Mouse (Mus musculus): Measurements from ENCODE around the gene Sema3b. TPM values are rescaled to one million over a fixed set of nuclear protein-coding genes. Genes with fewer than 3 reads are reported as not detected.

The Sema3b gene
- polyA plus RNA-seq, 1 experiment: 4.3 TPM

DNA sequence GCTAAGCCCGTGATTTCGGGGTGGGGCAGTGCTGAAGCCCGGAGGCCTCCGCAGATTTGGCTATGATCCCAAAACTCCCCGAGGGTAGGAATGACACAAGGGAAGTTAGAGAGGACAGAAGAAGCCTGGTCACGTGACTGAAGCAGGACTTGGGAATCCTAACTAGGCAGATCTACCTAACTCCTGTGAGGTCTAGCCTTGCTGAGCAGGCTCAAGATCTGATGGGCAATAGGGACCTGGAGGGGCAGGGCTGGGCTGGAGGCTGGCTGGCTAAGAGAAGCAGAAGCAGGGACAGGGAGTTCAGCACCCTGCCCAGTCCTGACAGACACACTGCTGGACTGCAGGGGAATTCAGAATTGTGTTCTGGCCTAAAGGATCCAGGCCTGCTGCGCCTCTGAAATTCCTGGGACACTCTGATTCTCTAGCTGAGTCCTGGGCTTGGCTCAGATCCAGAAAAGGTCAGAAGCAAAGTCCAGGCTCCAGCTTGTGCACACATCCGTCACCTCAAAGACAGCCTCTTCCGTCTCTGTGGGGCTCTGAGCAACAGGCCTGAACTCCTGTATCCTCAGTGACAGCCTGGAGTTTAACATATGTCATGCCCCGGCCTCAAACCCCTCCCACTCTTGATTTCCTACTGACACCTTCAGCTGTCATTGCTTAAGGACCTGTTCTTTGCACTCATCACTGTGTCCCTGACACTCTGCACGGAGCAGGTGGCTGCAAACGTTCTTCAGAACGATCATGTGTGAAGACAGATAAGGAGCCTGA, 9.9 kb upstream of the Sema3b start:
- TF ChIP-seq CTCF (IDR thresholded peaks at IDR 0.05; ENCODE audit: extremely low read depth, insufficient read depth, low read length) (no peak), POLR2A (IDR thresholded peaks at IDR 0.05; ENCODE audit: extremely low read depth, insufficient read depth, low read length) (no peak)

DNA sequence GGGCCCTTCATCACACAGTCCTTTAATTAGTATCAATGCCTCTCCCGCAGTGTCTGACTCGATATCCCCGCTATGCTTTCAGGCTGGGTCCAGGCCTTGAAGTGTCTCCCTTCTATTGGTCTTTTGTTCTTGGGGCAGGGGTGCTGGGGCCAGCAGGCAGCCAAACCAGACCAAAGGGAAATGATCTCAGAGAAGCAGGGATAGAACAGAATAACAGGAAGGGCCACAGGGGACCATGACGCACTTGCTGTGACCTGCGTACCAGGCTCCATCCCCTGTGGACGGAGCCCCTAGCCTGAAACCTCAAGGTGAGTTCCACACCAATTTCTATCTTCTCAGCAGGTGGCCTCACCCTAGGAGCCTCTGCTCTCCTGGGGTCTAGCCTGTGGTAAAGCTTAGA, 9.1 kb upstream of the Sema3b start:
- peak overlapping the region; percentile 41; the same call in 1 of the 2 replicates for H3K27ac ChIP-seq (ENCODE audit: insufficient read depth, low read length)
- no peak for TF ChIP-seq CTCF (IDR thresholded peaks at IDR 0.05; ENCODE audit: extremely low read depth, insufficient read depth, low read length)
- TF ChIP-seq POLR2A (IDR thresholded peaks at IDR 0.05; ENCODE audit: extremely low read depth, insufficient read depth, low read length): no peak

More for the DNA sequence above, 9.9 kb upstream of the Sema3b start:
- H3K27ac ChIP-seq (ENCODE audit: insufficient read depth, low read length): peak overlapping the region; percentile 41; the same call in 1 of the 2 replicates
- no peak overlapping the region for H3K4me3 ChIP-seq (ENCODE audit: insufficient read depth, low read length)
- no peaks in the 10 kb centered on the region for H3K4me1 ChIP-seq (ENCODE audit: control insufficient read depth, insufficient read depth, low read length)

DNA sequence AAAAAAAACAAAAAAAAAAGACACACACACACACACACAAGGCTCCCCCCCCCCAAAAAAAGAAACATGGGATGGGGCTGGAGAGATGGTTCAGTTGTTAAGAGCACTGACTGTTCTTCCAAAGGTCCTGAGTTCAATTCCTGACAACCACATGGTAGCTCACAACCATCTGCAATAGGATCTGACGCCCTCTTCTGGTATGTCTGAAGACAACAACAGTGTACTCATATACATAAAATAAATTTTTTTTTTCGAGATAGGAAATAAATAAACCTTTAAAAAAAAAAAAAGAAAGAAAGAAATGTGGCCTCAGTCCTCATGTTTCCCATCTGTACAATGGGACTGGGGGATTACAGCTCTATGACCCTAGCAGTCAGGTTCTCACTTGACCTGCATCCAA, 8.4 kb upstream of the Sema3b start:
- Histone ChIP-seq H3K27ac (ENCODE audit: insufficient read depth, low read length) (no peak overlapping the region), H3K4me3 (ENCODE audit: insufficient read depth, low read length) (no peak overlapping the region), H3K4me1 (ENCODE audit: control insufficient read depth, insufficient read depth, low read length) (no peaks in the 10 kb centered on the region)
- TF ChIP-seq CTCF (IDR thresholded peaks at IDR 0.05; ENCODE audit: extremely low read depth, insufficient read depth, low read length) (no peak), POLR2A (IDR thresholded peaks at IDR 0.05; ENCODE audit: extremely low read depth, insufficient read depth, low read length) (no peak)

More for the DNA sequence above, 9.1 kb upstream of the Sema3b start:
- no peaks in the 10 kb centered on the region for H3K4me1 ChIP-seq (ENCODE audit: control insufficient read depth, insufficient read depth, low read length)
- H3K4me3 ChIP-seq (ENCODE audit: insufficient read depth, low read length): no peak overlapping the region

DNA sequence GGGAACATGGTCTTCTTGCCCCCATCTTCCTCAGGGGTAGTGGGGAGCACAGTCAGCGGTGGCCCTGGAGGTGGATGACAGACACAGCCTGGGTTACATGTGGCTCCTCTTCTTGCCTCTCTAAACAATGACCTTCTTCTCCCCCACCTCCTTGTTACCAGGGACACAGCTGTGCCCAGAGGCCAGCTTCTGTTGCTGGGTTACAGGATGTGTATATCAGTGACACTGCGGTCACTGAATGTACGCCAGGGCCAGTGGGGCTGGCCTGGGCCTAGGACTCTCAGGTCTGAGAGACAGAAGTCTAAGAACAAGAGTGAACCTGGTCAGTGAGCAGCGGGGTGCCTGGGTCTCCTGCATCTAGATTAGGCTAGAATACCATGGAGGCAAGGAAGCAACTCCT, 6.0 kb upstream of the Sema3b start:
- no peak for TF ChIP-seq CTCF (IDR thresholded peaks at IDR 0.05; ENCODE audit: extremely low read depth, insufficient read depth, low read length)
- no peak overlapping the region for H3K4me3 ChIP-seq (ENCODE audit: insufficient read depth, low read length)
- H3K4me1 ChIP-seq (ENCODE audit: control insufficient read depth, insufficient read depth, low read length): 0 out of 2 replicates have a peak, but pooled peaks cover 5% of the 10 kb centered on the region
- H3K27ac ChIP-seq (ENCODE audit: insufficient read depth, low read length): no peak overlapping the region

DNA sequence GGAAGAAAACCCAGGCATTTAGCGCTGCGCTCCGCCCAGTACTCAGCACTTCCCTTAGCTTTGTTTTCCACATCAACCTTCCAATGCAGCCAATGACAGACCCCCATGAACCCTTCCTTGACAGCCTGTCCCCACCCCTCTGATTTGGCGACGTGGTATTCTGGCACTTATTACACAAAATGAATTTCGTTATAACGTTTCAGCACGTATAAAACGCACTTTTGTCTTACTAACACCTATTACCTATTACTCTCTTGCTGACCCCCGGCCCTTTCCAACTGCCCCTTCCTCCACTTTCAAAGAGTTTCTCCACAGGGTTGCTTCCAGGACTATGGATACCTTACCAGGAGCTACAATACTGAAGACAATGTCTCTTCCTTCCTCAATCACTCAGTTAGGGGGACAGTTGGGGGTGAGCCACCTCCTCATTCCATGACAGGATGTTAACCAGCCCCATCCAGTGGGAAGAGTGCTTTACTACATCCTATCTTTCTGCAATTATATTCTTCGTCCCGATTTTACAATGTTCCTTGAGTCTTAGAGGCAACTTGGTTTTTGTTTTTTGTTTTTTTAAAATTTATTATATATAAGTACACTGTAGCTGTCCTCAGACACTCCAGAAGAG, 4.0 kb upstream of the Sema3b start:
- H3K4me1 ChIP-seq (ENCODE audit: control insufficient read depth, insufficient read depth, low read length): 0 out of 2 replicates have a peak, but pooled peaks cover 5% of the 10 kb centered on the region
- peak overlapping the region; percentile 30 for H3K27ac ChIP-seq (ENCODE audit: insufficient read depth, low read length)
- TF ChIP-seq POLR2A (IDR thresholded peaks at IDR 0.05; ENCODE audit: extremely low read depth, insufficient read depth, low read length) (no peak), CTCF (IDR thresholded peaks at IDR 0.05; ENCODE audit: extremely low read depth, insufficient read depth, low read length) (no peak; the same call in 1 of the 2 replicates)
- H3K4me3 ChIP-seq (ENCODE audit: insufficient read depth, low read length): 0 out of 2 replicates have a peak overlapping the region, but pooled peaks have one; percentile 0

DNA sequence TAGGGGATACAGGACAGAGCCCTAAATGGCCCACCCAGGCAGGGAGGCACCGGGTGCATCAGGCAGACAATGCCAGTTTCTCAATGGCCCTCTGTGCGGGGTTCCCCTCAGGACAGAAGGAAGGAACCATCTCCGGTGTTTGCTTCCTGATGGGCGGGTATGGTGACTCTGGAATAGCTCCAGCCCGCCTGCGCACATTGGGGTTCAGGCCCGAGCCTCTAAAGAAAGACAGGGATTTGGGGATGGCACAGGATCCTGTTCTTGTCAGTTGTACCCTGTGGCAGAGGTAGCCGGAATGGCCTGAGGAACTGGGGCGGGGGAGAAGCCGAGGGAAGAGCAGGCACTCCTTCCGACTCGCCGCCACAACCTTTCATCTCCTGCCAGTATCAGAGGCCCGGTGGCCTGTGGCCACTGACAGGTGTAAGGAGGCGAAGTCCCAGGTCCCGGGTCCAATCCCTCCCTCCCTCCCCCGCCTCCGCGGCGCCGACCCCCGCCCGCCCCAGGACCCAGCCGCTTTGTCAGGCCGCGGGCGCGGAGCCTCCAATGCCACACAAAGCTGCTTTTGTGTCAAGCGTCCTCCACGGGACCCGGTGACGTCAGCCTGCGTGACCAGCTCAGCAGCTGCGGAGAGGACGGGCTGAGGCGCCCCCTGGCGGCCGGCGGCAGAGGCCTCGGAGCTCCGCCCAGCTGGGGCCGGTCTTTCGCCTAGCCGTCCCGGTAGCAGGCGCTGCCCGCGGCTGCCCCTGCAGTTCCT, 3.3 kb upstream of the Sema3b start:
- peak; percentile 62 for TF ChIP-seq CTCF (IDR thresholded peaks at IDR 0.05; ENCODE audit: extremely low read depth, insufficient read depth, low read length)
- peak; percentile 85; the same call in 1 of the 2 replicates for TF ChIP-seq POLR2A (IDR thresholded peaks at IDR 0.05; ENCODE audit: extremely low read depth, insufficient read depth, low read length)
- H3K4me3 ChIP-seq (ENCODE audit: insufficient read depth, low read length): peak overlapping the region; percentile 11; the same call in 1 of the 2 replicates
- H3K4me1 ChIP-seq (ENCODE audit: control insufficient read depth, insufficient read depth, low read length): 0 out of 2 replicates have a peak, but pooled peaks cover 5% of the 10 kb centered on the region
- H3K27ac ChIP-seq (ENCODE audit: insufficient read depth, low read length): peak overlapping the region; percentile 97

DNA sequence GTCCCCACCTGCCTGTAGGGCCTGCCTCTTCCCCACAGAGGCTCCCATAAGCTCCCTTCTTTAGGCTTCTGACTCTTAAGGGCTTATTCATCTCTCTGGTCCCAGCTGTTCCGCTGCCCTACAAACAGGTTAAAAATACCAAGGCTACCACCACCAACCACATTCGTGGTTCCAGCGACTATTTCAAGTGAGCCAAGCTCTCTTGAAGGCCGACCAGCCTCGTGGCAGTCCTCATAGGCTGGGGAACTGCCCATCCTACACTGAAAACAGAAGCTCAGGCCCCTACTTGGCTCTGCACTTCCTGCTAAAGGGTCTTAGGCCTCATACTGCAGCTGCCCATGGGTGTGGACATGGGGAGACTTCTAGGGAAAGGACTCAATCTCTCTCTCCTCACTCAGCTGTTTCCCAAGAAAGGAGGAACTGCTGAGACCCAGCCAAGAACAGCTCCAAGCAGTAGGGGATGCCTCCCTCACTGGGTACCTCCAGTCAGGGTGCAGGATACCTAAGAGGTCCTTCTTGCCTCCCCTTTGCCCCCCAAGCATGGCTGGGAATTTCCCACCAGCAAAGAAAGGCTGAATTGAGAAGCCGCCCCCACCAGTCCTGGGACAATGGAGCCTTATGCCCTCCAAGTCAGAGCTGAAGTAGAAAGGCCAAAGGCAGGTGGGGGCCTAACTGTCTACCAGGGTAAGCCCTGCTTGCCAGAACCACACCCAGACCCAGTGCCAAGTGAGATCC, 2.6 kb upstream of the Sema3b start:
- TF ChIP-seq CTCF (IDR thresholded peaks at IDR 0.05; ENCODE audit: extremely low read depth, insufficient read depth, low read length) (no peak), POLR2A (IDR thresholded peaks at IDR 0.05; ENCODE audit: extremely low read depth, insufficient read depth, low read length) (no peak)
- Histone ChIP-seq H3K27ac (ENCODE audit: insufficient read depth, low read length) (peak overlapping the region; percentile 97), H3K4me3 (ENCODE audit: insufficient read depth, low read length) (0 out of 2 replicates have a peak overlapping the region, but pooled peaks have one; percentile 11), H3K4me1 (ENCODE audit: control insufficient read depth, insufficient read depth, low read length) (0 out of 2 replicates have a peak, but pooled peaks cover 5% of the 10 kb centered on the region)

DNA sequence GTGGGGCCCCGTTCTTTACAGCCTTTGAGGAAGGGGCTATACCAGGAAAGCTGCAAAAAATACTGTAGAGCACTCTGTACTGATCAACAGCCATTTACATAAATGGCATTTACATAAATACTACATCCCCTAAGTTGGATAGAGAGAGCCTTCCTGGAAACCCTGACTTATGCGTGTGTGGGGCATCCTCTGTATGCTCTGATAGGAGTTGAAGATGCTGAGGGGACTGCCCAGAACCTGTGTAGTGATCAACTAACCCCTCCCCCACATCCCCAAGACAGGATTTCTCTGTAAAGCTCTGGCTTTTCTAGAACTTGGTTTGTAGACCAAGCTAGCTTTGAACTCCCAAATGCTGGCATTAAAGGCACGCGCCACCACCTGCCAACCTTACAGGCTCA, 403 bp upstream of the Sema3b start:
- no peak for TF ChIP-seq POLR2A (IDR thresholded peaks at IDR 0.05; ENCODE audit: extremely low read depth, insufficient read depth, low read length)
- TF ChIP-seq CTCF (IDR thresholded peaks at IDR 0.05; ENCODE audit: extremely low read depth, insufficient read depth, low read length): no peak
- Histone ChIP-seq H3K4me1 (ENCODE audit: control insufficient read depth, insufficient read depth, low read length) (0 out of 2 replicates have a peak, but pooled peaks cover 5% of the 10 kb centered on the region), H3K4me3 (ENCODE audit: insufficient read depth, low read length) (no peak overlapping the region), H3K27ac (ENCODE audit: insufficient read depth, low read length) (no peak overlapping the region)

Data from cortical plate, adult 2 months (tissue).